Mouse (Mus musculus): ENCODE data around the gene Trdmt1.

The Trdmt1 gene

DNA sequence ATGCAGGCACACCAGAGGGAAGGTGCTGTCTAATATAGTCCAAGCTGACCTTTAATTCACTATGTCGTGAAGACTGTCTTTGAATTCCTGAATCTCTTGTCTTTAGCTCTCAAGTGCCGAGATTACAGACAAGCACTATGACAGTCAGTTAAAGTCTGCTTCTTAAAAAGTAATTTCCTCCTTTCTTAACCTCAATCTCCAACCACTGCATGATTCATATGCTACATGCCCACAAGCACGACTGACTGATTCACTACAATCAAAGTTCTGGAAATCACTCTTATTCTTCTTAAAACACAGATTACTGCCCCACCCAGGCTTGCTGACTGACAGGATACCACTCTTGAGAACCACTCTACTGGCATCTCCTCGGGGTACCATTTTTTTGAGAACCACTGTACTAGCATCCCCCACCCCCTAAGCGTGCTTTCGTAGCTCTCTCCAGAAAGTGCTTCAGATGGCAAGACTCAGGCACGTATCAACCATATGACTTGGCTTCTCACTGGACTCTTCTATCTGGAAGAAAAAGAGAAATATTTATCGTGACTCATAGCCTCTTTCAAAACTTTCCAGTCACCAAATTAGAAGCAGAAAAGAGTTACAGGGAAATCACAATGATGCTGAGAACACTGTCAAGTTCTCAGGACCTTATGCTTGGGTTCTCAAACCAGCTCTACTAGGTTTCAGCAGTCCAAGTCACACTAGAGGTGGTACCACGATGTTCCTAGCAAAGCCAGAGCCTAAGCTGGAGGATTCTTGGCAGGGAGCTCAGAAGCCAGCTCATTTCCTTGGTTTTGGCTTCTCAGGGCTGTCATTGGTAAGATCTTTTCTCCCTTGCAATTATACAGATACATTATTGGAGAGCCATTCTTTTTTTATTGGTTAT lies 12.9 kb upstream of the Trdmt1 start:
- no peak for DNase-seq (ENCODE audit: extremely low spot score, low spot score)

DNA sequence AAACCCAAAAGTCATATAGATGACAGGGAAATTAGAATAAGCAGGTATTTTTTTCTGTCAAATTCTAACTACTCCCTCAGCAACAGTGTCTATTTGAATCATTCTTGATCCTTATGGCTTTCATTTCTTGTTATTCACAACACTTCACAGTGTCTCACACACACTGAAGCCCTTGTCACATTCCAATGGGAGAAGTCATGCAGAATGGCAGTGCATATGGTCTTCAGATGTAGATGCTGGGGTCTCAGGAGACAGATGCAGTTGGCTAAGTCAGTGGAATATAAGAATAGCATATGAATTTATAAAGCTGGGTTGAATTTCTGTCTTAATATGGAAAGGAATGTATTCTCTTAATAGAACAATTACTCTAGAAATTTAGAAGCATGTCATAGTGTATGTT lies 11.8 kb upstream of the Trdmt1 start:
- DNase-seq (ENCODE audit: extremely low spot score, low spot score), result no peak

DNA sequence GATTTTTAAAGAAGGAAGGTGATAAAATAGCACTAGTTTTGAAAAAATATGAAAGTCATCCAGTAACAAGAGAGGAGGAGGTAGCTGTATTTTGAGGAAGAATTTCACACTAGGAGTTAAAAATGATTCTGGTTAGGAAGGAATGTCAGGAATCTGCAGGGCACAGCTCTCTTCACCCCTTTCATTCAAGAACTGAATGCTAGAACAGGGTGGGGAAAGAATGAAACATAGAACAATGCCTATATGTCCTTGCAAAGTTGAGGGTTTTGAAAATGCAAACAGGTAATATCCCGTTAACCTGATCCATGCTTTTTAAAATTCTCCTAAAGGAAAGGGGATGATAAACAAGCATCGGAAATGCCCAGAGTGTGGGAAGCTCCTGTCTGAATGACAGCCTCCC lies 9.5 kb upstream of the Trdmt1 start:
- DNase-seq (ENCODE audit: extremely low spot score, low spot score), result no peak

DNA sequence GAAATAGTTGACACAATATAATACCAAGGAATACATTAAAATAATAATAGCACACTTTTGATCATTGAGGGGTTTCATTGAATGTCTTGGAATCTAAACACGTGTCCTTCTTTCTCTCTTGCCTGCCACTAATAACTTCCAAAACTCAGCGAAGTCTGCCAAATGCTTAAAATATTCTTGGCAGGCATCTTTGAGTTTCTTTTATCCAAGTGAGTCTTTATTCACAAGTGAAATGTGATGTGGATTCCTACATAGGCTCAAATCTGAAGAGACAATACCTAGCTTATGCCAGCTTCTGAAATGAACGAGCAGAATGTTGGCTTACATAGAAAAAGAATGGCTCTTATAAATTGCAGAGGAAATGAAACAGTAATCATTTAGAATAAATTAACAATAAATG lies 4.3 kb upstream of the Trdmt1 start:
- DNase-seq (ENCODE audit: extremely low spot score, low spot score), result no peak

DNA sequence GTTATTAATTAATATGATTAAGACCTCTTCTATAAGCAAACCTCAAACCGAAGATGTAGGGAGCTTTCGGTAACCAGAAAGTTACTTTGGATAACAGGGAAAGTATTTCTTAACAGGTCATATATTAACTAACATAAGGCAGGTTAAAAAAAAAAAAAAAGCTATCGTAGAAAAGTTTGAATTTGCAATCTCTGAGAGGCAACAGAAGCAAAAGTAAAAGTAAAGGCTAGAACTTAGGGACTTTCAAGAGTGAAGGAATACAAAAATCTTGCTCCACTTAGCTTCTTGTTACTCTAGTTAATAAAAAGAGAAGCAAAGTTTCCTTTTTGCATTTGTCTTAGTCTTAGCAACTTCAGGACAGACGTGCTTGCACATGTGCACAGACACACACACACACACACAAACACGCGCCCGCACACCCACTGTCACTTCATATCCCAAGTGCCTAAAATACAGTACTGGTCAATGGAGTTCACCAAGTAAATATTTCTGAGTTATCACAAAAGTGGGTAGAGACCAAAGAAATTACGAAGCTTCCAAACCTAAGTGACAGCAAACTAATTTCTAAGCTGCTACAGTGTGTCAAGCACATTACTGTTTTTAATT lies 846 bp downstream of the Trdmt1 start:
- no peak for DNase-seq (ENCODE audit: extremely low spot score, low spot score)

DNA sequence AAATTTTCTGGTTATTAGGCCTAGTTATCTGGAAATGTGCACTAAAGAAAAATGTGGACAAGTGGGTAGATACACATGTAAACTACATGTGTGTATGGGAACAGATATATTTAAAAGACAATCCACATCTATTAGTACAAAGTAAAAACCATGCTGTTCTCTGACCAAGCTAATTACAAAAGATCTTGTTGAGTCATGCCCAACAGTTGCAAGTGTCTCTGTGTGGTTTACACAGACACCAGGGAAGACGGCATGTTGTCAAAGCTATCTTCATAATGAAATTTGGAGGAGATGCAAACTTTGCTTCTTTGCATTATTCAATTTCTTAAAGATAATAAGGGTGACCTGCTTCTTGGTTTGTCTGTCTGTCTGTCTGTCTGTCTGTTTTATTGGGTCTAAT lies 4.6 kb downstream of the Trdmt1 start:
- DNase-seq (ENCODE audit: extremely low spot score, low spot score), result no peak

DNA sequence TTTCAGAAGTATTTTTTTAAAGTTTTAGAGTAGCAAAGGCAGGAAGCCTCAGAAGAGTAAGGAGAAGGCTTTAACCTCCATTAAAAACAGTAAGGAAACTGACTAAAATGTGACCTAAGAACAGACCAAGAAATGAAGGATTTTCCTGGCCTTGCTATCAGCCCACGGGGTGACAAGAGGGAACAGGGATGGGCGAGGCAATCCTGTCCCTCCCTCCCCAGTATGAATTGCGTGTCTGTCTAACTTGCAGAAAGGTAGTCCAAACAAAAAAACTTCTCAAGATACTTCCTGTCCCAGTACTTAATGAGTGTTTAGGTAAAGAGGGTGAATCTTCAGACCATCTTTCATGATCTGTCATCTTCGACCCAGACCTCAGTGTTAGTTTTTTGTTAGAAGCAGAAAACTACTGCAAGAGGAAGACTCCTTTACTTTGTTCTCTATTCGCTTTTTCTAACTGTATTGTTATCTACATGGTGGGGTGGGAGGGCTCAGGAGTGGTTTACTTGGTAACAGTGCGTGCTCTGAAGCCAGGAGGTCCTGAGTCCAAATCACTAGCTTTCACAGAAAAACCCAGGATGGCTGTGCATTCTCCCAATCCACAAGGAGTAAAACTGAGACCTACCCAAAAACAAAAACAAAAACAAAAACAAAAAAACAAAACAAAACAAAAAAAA lies 5.6 kb downstream of the Trdmt1 start:
- DNase-seq (ENCODE audit: extremely low spot score, low spot score), result no peak

DNA sequence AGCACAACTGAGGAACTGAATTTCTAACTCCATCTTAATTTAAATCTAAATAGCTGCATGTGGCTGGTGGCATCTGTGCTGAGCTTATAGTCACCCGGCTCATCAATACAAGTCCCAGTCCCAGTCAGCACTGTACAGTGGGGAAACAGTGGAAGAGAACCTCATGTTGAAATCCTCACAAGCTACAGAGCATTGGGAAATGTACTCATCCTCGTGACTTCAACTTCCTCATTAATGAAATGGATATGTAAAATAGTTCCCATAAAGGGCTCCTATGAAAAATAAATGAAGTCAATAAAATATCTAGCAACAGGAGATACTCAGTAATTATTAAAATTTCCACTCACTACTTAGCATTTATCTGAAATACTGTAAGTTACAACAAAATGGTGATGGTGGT lies 6.2 kb downstream of the Trdmt1 start:
- DNase-seq (ENCODE audit: extremely low spot score, low spot score), result no peak

DNA sequence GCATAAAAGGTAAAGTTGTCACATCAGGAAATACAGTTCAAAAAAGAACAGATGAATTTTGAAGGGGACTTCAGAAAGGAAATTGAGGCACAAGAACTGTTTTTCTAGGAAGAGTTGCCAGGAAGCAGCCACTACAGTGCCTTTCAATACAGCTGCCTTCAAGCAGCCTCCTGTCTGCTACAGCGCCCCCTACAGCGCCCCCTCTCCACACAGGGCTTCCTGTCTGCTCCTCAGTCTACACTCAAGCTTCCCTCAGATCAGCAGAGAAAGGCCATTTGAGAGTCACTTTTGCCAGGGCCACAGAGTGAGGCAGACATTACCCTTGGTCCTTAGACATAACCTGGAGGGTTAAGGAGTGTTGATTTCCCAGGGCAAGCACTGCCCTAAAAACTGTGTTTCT lies 6.7 kb downstream of the Trdmt1 start:
- no peak for DNase-seq (ENCODE audit: extremely low spot score, low spot score)

DNA sequence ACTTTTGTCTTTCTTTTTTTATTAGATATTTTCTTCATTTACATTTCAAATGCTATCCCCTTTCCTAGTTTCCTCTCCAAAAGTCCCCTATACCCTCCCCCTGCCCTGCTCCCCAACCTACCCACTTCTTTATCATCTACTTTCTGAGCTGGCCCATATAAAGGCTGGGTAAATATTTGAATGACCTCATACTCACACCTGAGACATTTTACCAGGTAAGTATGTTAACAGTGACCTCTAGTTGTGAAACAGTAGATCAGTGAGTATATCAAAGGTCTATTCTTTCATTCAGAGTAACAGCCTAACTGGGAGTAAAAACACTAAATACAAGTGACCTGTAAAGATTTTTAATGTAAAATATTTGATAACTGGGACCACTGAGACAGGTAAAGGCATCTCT lies 7.7 kb downstream of the Trdmt1 start:
- no peak for DNase-seq (ENCODE audit: extremely low spot score, low spot score)

DNA sequence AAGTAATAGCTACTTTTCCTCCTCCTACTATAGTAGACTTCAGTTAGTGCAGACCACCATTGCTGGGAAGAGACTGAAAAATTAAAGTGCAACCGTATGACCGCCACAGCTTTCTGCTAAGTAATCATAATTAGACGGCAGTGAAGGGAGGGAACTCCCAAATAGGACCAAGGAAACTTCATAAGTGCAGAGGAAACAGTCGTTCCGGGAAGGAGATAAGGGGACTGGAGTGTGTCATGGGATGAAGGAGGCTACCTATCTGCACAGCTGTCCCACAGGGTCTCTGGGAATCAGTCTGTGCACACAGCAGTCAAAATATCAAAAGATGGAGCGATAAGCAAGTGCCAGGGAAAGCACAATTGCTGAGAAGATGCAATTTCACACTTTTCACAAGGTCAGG lies 13.8 kb downstream of the Trdmt1 start:
- DNase-seq (ENCODE audit: extremely low spot score, low spot score), result no peak

DNA sequence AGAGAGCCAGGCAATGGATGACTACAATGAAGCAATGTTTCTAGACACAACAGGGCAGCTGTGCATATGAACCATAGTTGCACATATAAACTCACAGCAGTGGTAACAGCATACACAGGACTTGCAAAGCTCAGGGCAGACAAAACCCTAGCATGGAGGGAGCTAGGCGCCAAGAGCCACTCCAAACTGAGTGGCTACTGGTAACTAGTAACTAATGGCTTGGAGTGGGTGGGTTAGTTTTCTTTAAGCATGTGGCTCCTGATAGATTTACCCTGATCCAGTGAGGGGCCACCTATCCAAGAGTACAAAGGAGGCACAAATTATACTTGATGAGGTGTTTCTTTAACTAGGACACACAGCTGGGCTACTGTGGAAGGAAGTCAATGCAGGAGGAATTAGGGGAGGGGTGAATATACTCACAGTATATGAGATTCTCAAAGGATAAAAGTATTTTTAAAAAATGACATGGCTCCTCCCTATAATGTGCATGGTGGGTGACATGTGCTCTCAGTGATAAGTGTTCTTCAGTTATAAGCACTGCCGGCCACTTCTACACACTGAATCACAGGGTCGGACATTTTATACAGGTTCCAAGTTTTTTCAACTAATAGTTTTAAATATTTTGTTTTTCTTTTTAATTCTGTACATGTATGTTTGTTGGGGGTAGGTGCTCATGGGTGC lies 15.1 kb downstream of the Trdmt1 start:
- DNase-seq (ENCODE audit: extremely low spot score, low spot score), result no peak

DNA sequence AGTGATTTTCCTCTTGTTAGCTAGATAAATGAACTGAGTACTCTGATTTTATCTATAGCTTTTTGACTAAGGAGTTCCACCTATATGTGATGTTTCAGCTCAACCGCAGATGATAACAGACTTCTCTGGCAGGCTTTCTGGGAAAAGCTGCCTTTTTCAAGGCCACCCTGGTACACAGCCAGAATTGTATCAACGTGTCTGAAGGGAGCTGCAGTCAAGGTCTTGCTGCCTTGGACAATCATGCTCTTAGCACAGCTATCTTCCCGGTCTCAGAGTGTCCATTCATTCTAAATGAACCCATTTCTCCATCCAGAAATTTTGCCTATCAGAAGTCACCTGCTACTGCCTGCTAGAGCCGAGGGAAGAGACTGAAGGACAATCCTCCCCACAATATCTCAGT lies 16.9 kb downstream of the Trdmt1 start:
- no peak for DNase-seq (ENCODE audit: extremely low spot score, low spot score)

DNA sequence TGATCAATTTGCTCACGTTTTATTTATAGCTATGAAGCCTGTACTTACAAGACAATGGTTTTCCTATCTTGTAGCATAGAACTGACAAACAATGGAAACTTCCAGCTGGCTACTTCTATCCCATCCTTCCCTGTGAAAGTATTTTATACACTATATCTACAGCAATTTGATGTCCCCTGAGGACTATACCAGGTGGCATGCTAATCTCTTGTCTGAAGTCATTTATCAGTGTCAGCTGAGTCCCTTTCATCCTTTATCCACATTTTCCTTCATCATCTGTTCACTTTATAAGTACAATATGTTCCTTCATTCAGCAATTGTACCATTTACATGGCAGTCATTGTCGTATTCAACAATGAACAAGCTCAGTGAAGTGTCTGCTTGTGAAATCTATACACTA lies 17.3 kb downstream of the Trdmt1 start:
- no peak for DNase-seq (ENCODE audit: extremely low spot score, low spot score)

DNA sequence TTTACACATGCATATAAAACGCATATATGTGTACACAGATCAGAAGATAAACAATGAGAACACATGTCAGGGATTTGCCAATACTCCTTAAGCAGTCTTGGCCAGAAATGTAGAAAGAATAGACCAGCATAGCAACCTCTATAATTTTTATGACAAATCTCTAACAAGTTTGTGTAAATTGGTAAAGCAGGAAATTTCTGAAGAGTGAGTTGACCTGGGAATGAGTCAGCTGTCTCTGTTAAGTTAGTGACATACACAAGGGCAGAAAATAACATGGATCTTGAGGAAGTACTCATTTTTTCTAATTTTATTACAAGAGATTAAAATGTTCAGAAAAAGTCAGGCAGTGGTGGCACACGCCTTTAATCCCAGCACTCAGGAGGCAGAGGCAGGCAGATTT lies 18.3 kb downstream of the Trdmt1 start:
- DNase-seq (ENCODE audit: extremely low spot score, low spot score), result no peak

DNA sequence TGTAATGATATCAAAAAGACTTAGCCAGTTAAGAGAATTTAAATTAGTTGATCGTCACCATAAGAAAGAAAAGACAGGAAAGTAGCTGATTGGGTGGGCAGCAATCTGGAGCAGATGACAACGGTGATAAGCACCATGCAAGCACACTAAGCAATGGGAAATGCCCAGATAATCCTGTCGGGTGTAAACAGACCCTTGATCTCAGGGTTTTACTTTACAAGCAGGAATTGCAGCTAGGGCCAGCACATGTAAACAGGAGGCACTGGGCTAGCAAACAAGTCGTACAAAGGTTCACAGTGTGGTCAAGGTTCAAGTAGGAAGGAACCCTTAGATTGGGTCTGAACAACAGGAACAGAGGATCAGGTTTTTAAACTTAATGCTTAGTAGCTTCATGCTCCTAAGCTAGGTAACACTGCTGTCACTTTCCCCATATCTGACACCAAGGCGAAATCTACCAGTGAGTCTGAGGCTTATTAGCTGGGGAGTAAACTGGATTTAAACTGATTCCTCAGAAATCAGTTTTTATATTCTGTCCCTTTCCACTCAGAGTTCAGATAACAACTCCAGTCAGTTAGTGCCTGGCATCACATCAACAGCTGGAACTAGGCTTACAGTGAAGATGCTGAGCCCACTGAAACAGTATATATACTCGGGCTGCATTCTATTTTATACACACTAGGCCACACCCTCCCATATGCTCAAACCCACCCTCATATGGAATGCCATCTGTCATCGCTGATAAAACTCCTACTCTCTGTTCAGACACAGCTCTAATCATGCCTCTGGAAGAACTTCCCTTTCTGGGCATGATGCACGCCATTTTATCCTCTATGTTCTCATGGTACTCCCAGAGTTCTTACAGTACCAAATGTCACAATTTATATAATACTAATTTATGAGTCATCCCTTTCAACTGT lies 20.7 kb downstream of the Trdmt1 start:
- no peak for DNase-seq (ENCODE audit: extremely low spot score, low spot score)

DNA sequence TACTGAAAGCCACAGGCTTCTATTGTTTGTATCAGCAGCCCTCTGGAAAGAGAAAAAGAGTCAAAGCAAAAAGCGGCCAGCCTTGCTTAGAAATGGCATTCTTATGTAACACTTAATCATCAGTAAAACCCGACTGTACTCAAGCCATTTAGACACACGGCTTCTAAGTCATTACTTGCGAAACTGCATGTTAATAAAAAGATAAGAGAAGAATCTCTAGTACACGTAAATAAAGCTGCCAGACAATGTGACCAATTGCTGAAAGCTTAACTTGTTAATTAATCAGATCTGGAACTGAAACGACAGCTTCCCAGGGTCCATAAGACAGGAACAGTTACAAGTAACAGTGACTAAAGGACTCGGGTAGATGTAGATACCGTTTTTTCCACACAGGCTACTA lies 22.4 kb downstream of the Trdmt1 start:
- DNase-seq (ENCODE audit: extremely low spot score, low spot score), result no peak

DNA sequence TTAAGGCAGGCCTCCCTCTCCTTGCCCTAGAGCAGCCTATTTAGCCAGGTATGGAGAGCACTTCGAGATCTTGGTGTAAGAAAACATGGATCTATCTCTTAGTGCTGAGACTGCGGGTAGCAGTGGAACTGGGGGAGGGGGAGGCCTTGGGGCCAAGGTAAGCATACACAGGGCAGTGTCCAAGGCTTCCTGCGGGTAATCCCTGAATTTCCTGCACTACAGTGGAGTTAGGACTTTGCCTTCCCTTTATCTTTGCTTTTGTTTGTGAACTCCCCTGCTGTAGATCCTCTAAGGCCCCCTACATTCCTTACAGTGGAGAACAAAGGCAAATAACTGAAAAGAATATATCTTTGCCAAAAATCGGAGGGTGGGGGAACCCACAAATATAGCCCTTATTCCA lies 29.5 kb downstream of the Trdmt1 start:
- no peak for DNase-seq (ENCODE audit: extremely low spot score, low spot score)

DNA sequence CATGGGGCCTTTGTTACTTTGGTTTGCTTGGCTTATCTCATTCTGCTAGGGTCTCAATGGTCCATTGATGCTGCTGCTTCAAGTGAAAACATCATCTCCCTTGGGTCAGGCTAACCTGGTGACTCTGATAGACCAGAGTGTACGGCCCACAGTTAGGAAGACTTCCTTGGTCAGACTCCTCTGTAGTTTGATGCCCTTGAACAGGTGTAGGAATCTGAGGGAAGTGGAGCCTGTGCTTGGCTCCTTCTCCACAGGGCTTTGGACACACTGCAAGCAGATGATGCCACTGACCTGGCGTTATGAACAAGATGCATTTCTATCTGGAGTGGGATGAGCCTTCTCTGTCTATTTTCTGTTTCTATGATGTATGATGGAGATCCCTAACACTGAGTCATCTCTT lies 41.8 kb downstream of the Trdmt1 start:
- no peak for DNase-seq (ENCODE audit: extremely low spot score, low spot score)

DNA sequence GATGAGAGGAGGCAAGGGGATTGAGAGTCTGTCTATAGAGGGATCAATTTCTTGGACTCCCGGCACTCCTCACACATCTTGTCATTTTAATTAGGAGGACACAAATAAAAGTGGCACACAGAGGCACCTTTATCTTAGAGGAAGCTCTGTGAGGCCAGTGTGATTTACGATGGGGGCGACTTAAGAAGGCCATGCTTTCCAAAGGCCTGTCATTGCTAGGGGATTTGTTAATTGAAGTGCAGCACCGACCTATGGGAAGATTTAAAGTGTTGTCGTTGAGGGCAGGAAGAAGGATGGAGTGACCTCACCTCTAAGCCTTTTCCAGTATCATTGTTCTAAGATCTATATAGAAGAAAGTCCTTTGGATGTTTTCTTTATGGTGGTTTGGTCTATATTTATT lies 42.9 kb downstream of the Trdmt1 start:
- no peak for DNase-seq (ENCODE audit: extremely low spot score, low spot score)
